Comparison of ENCODE assay signal across 18 mouse cellular contexts in the genomic region with DNA sequence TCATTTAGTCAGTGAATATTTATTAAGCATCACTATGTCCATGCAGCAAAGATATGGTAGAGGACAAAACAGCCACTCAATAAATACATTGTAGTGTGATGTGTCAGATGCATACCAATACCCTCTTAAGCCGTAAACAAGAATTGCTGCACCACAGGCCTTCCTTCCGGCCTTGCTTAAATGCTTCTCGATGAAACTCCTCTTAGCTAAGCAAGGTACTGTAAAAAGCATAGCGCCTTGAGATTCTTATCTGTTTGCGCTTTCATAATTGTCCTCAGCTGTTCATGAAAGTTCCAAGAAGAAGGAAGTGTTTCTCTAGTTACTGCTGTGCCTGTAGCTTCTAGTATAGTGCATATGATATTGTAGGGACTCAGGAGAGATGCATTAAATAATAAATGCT. TPM values are rescaled to one million over a fixed set of nuclear protein-coding genes. Genes with fewer than 3 reads are reported as not detected.
DNase-seq lines count a peak whose midpoint lies in the region; ATAC-seq and TF ChIP-seq lines count a peak whose summit lies in the region.
"Had no signal": no experiment of that assay in that cellular context is flagged by ENCODE, and none has a peak within 500 bp of the region (broad histone marks: within the 10 kb centered on the region; RNA-seq: fewer than 3 reads in every experiment).

No protein-coding gene starts in this region.

- TF ChIP-seq CTCF in stomach, postnatal 0 days (IDR thresholded peaks at IDR 0.05; ENCODE audit: low read depth), result no peak

- peak; percentile 42; the same call in 1 of the 2 replicates for ATAC-seq in intestine, embryonic 16.5 days
- ATAC-seq in stomach, postnatal 0 days (ENCODE audit: low FRiP score, low TSS enrichment), result no peak

- peak; percentile 31 for DNase-seq in thymus, postnatal 14 days
- no peak for DNase-seq in thymus, adult 18-20 months
- DNase-seq in NIH3T3 (ENCODE audit: low read depth), result peak; percentile 35
- no peak for DNase-seq in stomach, postnatal 0 days (ENCODE audit: low spot score)
- DNase-seq in left cerebral cortex, adult 8-10 months (ENCODE audit: low spot score in 2 of 2), result no peak
- DNase-seq in kidney, postnatal 25 days, result no peak
- DNase-seq: cerebellum, adult 8-10 months; embryo, embryonic 11 days; kidney, adult 18-20 months; retina, postnatal 1 day; spleen, adult 18-20 months had no signal

- no peak for TF ChIP-seq EP300 in stomach, postnatal 0 days (optimal IDR thresholded peaks at IDR 0.05)

- peaks cover 11% of the 10 kb centered on the region for H3K4me1 ChIP-seq in intestine, embryonic 16.5 days (ENCODE audit: control insufficient read depth, insufficient read depth, low read length)
- no peaks in the 10 kb centered on the region for H3K4me1 ChIP-seq in stomach, postnatal 0 days (replicated peaks; ENCODE audit: control insufficient read depth, insufficient read depth)
- H3K4me1 ChIP-seq: forebrain, embryonic 12.5 days; heart, embryonic 15.5 days; hindbrain, embryonic 12.5 days; limb, embryonic 12.5 days had no signal

- no peaks in the 10 kb centered on the region for H3K36me3 ChIP-seq in intestine, embryonic 16.5 days (ENCODE audit: control insufficient read depth, insufficient read depth, low read length)
- no peaks in the 10 kb centered on the region for H3K36me3 ChIP-seq in stomach, postnatal 0 days (ENCODE audit: control insufficient read depth, insufficient read depth, low read length)
- H3K36me3 ChIP-seq: forebrain, embryonic 12.5 days; heart, embryonic 15.5 days; hindbrain, embryonic 12.5 days; limb, embryonic 12.5 days; liver, embryonic 15.5 days had no signal

- WGBS in intestine, embryonic 16.5 days, result 55% methylated on average over 5 of the region's 5 CpGs
- WGBS in stomach, postnatal 0 days, result 61% methylated on average over 5 of the region's 5 CpGs

- H3K27me3 ChIP-seq in intestine, embryonic 16.5 days (replicated peaks; ENCODE audit: control insufficient read depth, insufficient read depth, low read length), result no peaks in the 10 kb centered on the region
- H3K27me3 ChIP-seq in stomach, postnatal 0 days (ENCODE audit: control insufficient read depth, insufficient read depth, low read length), result no peaks in the 10 kb centered on the region
- H3K27me3 ChIP-seq: forebrain, embryonic 12.5 days; heart, embryonic 15.5 days; hindbrain, embryonic 12.5 days; limb, embryonic 12.5 days; liver, embryonic 15.5 days had no signal

- H3K4me3 ChIP-seq in intestine, embryonic 16.5 days (ENCODE audit: low read length), result no peak overlapping the region
- H3K4me3 ChIP-seq in stomach, postnatal 0 days (ENCODE audit: low read depth, low read length), result no peak overlapping the region
- H3K4me3 ChIP-seq: forebrain, embryonic 12.5 days; heart, embryonic 15.5 days; hindbrain, embryonic 12.5 days; limb, embryonic 12.5 days; liver, embryonic 15.5 days had no signal

- no peaks in the 10 kb centered on the region for H3K9me3 ChIP-seq in intestine, embryonic 16.5 days (ENCODE audit: control insufficient read depth, low read length)
- no peaks in the 10 kb centered on the region for H3K9me3 ChIP-seq in stomach, postnatal 0 days (ENCODE audit: control insufficient read depth, low read length)
- H3K9me3 ChIP-seq: forebrain, embryonic 12.5 days; heart, embryonic 15.5 days; hindbrain, embryonic 12.5 days; limb, embryonic 12.5 days; liver, embryonic 15.5 days had no signal

- no peak overlapping the region for H3K9ac ChIP-seq in intestine, embryonic 16.5 days (ENCODE audit: low read depth, low read length)
- no peak overlapping the region for H3K9ac ChIP-seq in stomach, postnatal 0 days (ENCODE audit: low read length)
- H3K9ac ChIP-seq: forebrain, embryonic 12.5 days; heart, embryonic 15.5 days; hindbrain, embryonic 12.5 days; limb, embryonic 12.5 days; liver, embryonic 15.5 days had no signal

- no peak overlapping the region; the same call in 1 of the 2 replicates for H3K27ac ChIP-seq in intestine, embryonic 16.5 days (ENCODE audit: low read length)
- peak overlapping the region; percentile 61 for H3K27ac ChIP-seq in stomach, postnatal 0 days (replicated peaks)
- H3K27ac ChIP-seq: forebrain, embryonic 12.5 days; heart, embryonic 15.5 days; hindbrain, embryonic 12.5 days; limb, embryonic 12.5 days; liver, embryonic 15.5 days had no signal

- no peak overlapping the region for H3K4me2 ChIP-seq in intestine, embryonic 16.5 days (ENCODE audit: low read depth, low read length)
- no peak overlapping the region for H3K4me2 ChIP-seq in stomach, postnatal 0 days (replicated peaks; ENCODE audit: low read depth)
- H3K4me2 ChIP-seq: forebrain, embryonic 12.5 days; heart, embryonic 15.5 days; hindbrain, embryonic 12.5 days; limb, embryonic 12.5 days; liver, embryonic 15.5 days had no signal

RNA-seq across cellular contexts. Expression of gene Il27, which starts 11.9 kb away (rescaled TPM):
- polyA plus RNA-seq in intestine, embryonic 16.5 days (2015; fragmentation: Nextera tagmentation; extraction: Ambion mirVana), result not detected in 2 replicates
- 0.10 and 0.13 TPM in 2 replicates for polyA plus RNA-seq in stomach, postnatal 0 days (2015; fragmentation: Nextera tagmentation; extraction: Ambion mirVana)
- not detected for total RNA-seq in left cerebral cortex, adult 8-10 months (2022)
- total RNA-seq: megakaryocyte-erythroid progenitor cell, adult 5-6 weeks had no signal
- polyA plus RNA-seq: forebrain, embryonic 12.5 days; hindbrain, embryonic 12.5 days; limb, embryonic 12.5 days had no signal

RNA-seq across cellular contexts. Expression of gene Cln3, which starts 21.0 kb away (rescaled TPM):
- 44.7 and 54.7 TPM in 2 replicates for polyA plus RNA-seq in intestine, embryonic 16.5 days (2015; fragmentation: Nextera tagmentation; extraction: Ambion mirVana)
- 17.2 and 17.7 TPM in 2 replicates for polyA plus RNA-seq in stomach, postnatal 0 days (2015; fragmentation: Nextera tagmentation; extraction: Ambion mirVana)
- 10 to 100 TPM; 28.5 to 49.0 (median 38.7) TPM for total RNA-seq in left cerebral cortex, adult 8-10 months (2022)

RNA-seq across cellular contexts. Expression of gene Apobr, which starts 21.9 kb away (rescaled TPM):
- polyA plus RNA-seq in intestine, embryonic 16.5 days (2015; fragmentation: Nextera tagmentation; extraction: Ambion mirVana), result 0.65 and 1.5 TPM in 2 replicates
- polyA plus RNA-seq in stomach, postnatal 0 days (2015; fragmentation: Nextera tagmentation; extraction: Ambion mirVana), result 0.46 and 0.56 TPM in 2 replicates
- 1 to 10 TPM in 2 of 4 experiments, under 1 TPM in 2; 0.63 to 1.4 (median 1.0) TPM for total RNA-seq in left cerebral cortex, adult 8-10 months (2022)

RNA-seq across cellular contexts. Expression of gene Nupr1, which starts 24.1 kb away (rescaled TPM):
- polyA plus RNA-seq in intestine, embryonic 16.5 days (2015; fragmentation: Nextera tagmentation; extraction: Ambion mirVana), result 70.8 and 73.3 TPM in 2 replicates
- 140 and 182 TPM in 2 replicates for polyA plus RNA-seq in stomach, postnatal 0 days (2015; fragmentation: Nextera tagmentation; extraction: Ambion mirVana)
- total RNA-seq in left cerebral cortex, adult 8-10 months (2022), result 10 to 100 TPM; 15.3 to 22.6 (median 17.7) TPM

RNA-seq across cellular contexts. Expression of gene Eif3c, which starts 40.4 kb away (rescaled TPM):
- polyA plus RNA-seq in intestine, embryonic 16.5 days (2015; fragmentation: Nextera tagmentation; extraction: Ambion mirVana), result 180 and 194 TPM in 2 replicates
- 150 and 163 TPM in 2 replicates for polyA plus RNA-seq in stomach, postnatal 0 days (2015; fragmentation: Nextera tagmentation; extraction: Ambion mirVana)
- 100 to 1,000 TPM; 173 to 189 (median 180) TPM for total RNA-seq in left cerebral cortex, adult 8-10 months (2022)

Comparison
In these comparisons a context has a peak if more than half of its experiments do, and no peak if none do; other contexts are left out.
1. DNase-seq: peak in thymus, postnatal 14 days (single experiment) and NIH3T3 (single experiment); none in thymus, adult 18-20 months (0 of 2), stomach, postnatal 0 days (single experiment), left cerebral cortex, adult 8-10 months (0 of 2) and kidney, postnatal 25 days (0 of 2).